ENCODE assay signal across 8 mouse cellular contexts in the genomic region with DNA sequence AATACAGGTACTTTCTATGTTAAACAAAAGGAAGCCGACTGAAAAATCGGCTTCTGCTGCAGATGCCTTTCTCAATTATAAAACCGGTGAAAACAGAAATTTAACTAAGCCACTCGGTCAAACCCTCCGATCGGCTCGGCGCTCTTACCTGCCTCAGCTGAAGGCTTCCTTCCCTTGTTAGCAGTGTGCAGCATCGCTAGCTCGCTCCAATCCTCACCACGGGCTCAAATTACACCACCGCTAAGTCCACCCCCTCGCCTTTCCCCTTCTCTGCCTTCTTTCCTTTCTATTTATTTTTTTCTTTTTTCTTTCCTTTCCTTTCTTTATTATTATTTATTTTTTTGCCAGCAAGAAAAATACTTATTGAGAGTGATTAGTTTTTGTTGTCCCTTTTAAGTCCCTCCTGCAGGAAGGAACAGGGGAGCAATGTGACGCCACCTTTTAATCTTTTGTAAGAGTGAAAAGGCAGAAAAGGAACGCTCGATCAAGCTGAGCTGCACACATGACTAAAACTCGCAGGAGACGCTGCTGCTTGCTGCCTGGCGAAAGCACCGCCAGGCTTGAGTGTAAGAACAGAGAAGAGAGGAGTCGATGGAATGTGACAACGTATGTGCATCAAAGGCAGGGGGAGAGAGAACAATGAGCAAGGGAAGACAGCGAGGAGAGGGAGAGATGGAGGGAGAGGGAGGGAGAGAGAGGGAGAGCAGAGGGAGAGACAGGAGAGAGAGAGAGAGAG.
DNase-seq lines count a peak whose midpoint lies in the region; ATAC-seq and TF ChIP-seq lines count a peak whose summit lies in the region.

No protein-coding gene starts in this region.

- peak overlapping the region; percentile 93 for H3K27ac ChIP-seq in heart, embryonic 13.5 days (replicated peaks)
- H3K27ac ChIP-seq in liver, embryonic 14.5 days, result no peak overlapping the region

- peak overlapping the region; percentile 59 for H3K4me3 ChIP-seq in heart, embryonic 13.5 days
- H3K4me3 ChIP-seq in liver, embryonic 14.5 days (ENCODE audit: insufficient read depth in 1 of 2, low read depth in 2 of 2, low read length in 2 of 2), result peak overlapping the region in 1 of 2 experiments; percentile 26; a peak in 1 of 4 replicates

- 2% methylated on average over 23 of the region's 23 CpGs for WGBS in heart, embryonic 13.5 days
- 1% methylated on average over 23 of the region's 23 CpGs for WGBS in liver, embryonic 14.5 days (ENCODE audit: insufficient replicate concordance)

- DNase-seq in kidney, adult 11 months, result peak; percentile 7
- DNase-seq in kidney, adult 8-10 months, result no peak
- DNase-seq in cerebellum, postnatal 14 days, result peak; percentile 69 to 77
- DNase-seq in kidney, postnatal 14 days, result peak; percentile 27
- no peak for DNase-seq in liver, embryonic 14.5 days (ENCODE audit: low read depth in 3 of 3, low spot score in 3 of 3)
- peak; percentile 29 for DNase-seq in right cerebral cortex, postnatal 14 days

- no peak for TF ChIP-seq EP300 in liver, embryonic 14.5 days (IDR thresholded peaks at IDR 0.05; ENCODE audit: low read depth)

- ATAC-seq in heart, embryonic 13.5 days (ENCODE audit: extremely low read depth, insufficient number of reproducible peaks, low FRiP score, low TSS enrichment), result 0 out of 2 replicates have a peak, but pooled peaks have one; percentile 66
- no peak for ATAC-seq in liver, embryonic 14.5 days (ENCODE audit: insufficient read depth)
- ATAC-seq in erythroblast, adult 5-6 weeks (replicated peaks; ENCODE audit: low FRiP score, poor library complexity, severe bottlenecking), result no peak

- H3K27me3 ChIP-seq in heart, embryonic 13.5 days (replicated peaks), result 0 out of 2 replicates have a peak, but pooled peaks cover 8% of the 10 kb centered on the region
- no peaks in the 10 kb centered on the region for H3K27me3 ChIP-seq in liver, embryonic 14.5 days (ENCODE audit: control insufficient read depth, insufficient read depth, low read length)

- H3K4me1 ChIP-seq in heart, embryonic 13.5 days, result peaks cover 27% of the 10 kb centered on the region
- H3K4me1 ChIP-seq in liver, embryonic 14.5 days (replicated peaks; ENCODE audit: control insufficient read depth in 2 of 2, insufficient read depth in 2 of 2, low read length in 1 of 2), result no peaks in the 10 kb centered on the region

- peak overlapping the region; percentile 81 for H3K9ac ChIP-seq in heart, embryonic 13.5 days
- H3K9ac ChIP-seq in liver, embryonic 14.5 days (replicated peaks), result no peak overlapping the region

- H3K36me3 ChIP-seq in heart, embryonic 13.5 days, result no peaks in the 10 kb centered on the region
- H3K36me3 ChIP-seq in liver, embryonic 14.5 days (replicated peaks; ENCODE audit: control insufficient read depth, insufficient read depth, low read depth), result no peaks in the 10 kb centered on the region

- no peaks in the 10 kb centered on the region for H3K9me3 ChIP-seq in heart, embryonic 13.5 days
- H3K9me3 ChIP-seq in liver, embryonic 14.5 days (ENCODE audit: control insufficient read depth, low read length), result no peaks in the 10 kb centered on the region

- H3K4me2 ChIP-seq in heart, embryonic 13.5 days, result peak overlapping the region; percentile 76
- H3K4me2 ChIP-seq in liver, embryonic 14.5 days (ENCODE audit: low read depth), result peak overlapping the region; percentile 49

- TF ChIP-seq CTCF in liver, embryonic 14.5 days (IDR thresholded peaks at IDR 0.05; ENCODE audit: low read depth), result no peak

Comparison
In these comparisons a context has a peak if more than half of its experiments do, and no peak if none do; other contexts are left out.
1. DNase-seq: peak in kidney, adult 11 months (single experiment), cerebellum, postnatal 14 days (2 of 2), kidney, postnatal 14 days (single experiment) and right cerebral cortex, postnatal 14 days (single experiment); none in kidney, adult 8-10 months (0 of 2) and liver, embryonic 14.5 days (0 of 3).